Mouse (Mus musculus) right cerebral cortex, postnatal 14 days (tissue): ENCODE measurements around the gene Vegfc.

Experiments used
- DNase-seq: peaks from one replicate; pipeline ENCODE4 v3.0.0; 2022

The Vegfc gene

GRCm38 (mm10) chr8:54216250-54216649 is 138.8 kb downstream of the Vegfc start:
- DNase-seq, result no peak

GRCm38 (mm10) chr8:54228801-54229204 is 151.4 kb downstream of the Vegfc start:
- no peak for DNase-seq

GRCm38 (mm10) chr8:54230638-54231037 is 153.2 kb downstream of the Vegfc start:
- DNase-seq, result no peak

- DNase-seq, result no peak
Observed at GRCm38 (mm10) chr8:54233316-54233715, 155.9 kb downstream of the Vegfc start.
